Comparison of ENCODE assay signal across 8 mouse cellular contexts in genomic region chr13:49652481-49653179, GRCm38 (mm10). TPM values are rescaled to one million over a fixed set of nuclear protein-coding genes. Genes with fewer than 3 reads are reported as not detected.
DNase-seq lines count a peak whose midpoint lies in the region; ATAC-seq lines count a peak whose summit lies in the region.

Cenpp (minus strand) TSS chr13:49652785.
Nol8 (plus strand) TSS chr13:49653078.

- H3K4me1 ChIP-seq in heart, embryonic 14.5 days (ENCODE audit: control insufficient read depth in 2 of 2, insufficient read depth in 2 of 2, low read length in 2 of 2) = peaks cover 0 to 14% of the 10 kb centered on the region in 2 experiments; a peak in 2 of 4 replicates
- H3K4me1 ChIP-seq in liver, embryonic 13.5 days (replicated peaks) = peaks cover 28% of the 10 kb centered on the region
- peaks cover 17% of the 10 kb centered on the region for H3K4me1 ChIP-seq in stomach, embryonic 16.5 days (ENCODE audit: control insufficient read depth, insufficient read depth, low read length)

- under 1% methylated on average over 68 of the region's 68 CpGs for WGBS in heart, embryonic 14.5 days
- under 1% methylated on average over 68 of the region's 68 CpGs for WGBS in liver, embryonic 13.5 days (ENCODE audit: insufficient replicate concordance)
- under 1% methylated on average over 68 of the region's 68 CpGs for WGBS in stomach, embryonic 16.5 days

- H3K9ac ChIP-seq in heart, embryonic 14.5 days (ENCODE audit: low read length) = peak within 1 kb of the TSS; percentile 81
- H3K9ac ChIP-seq in liver, embryonic 13.5 days = peak within 1 kb of the TSS; percentile 89
- peak within 1 kb of the TSS; percentile 75 for H3K9ac ChIP-seq in stomach, embryonic 16.5 days (ENCODE audit: low read length)

- no peaks in the 10 kb centered on the region for H3K27me3 ChIP-seq in heart, embryonic 14.5 days (ENCODE audit: control insufficient read depth, insufficient read depth, low read length)
- H3K27me3 ChIP-seq in liver, embryonic 13.5 days = no peaks in the 10 kb centered on the region
- no peaks in the 10 kb centered on the region for H3K27me3 ChIP-seq in stomach, embryonic 16.5 days (ENCODE audit: control insufficient read depth, insufficient read depth, low read length)

- no peaks in the 10 kb centered on the region for H3K9me3 ChIP-seq in heart, embryonic 14.5 days (ENCODE audit: control insufficient read depth, low read length)
- H3K9me3 ChIP-seq in liver, embryonic 13.5 days (replicated peaks) = no peaks in the 10 kb centered on the region
- no peaks in the 10 kb centered on the region for H3K9me3 ChIP-seq in stomach, embryonic 16.5 days (replicated peaks; ENCODE audit: control insufficient read depth, low read length)

- peak within 1 kb of the TSS; percentile 88 to 96 for H3K4me3 ChIP-seq in heart, embryonic 14.5 days (ENCODE audit: control insufficient read depth in 1 of 2, insufficient read depth in 1 of 2, low read depth in 1 of 2, low read length in 2 of 2)
- peak within 1 kb of the TSS; percentile 92 for H3K4me3 ChIP-seq in liver, embryonic 13.5 days (replicated peaks)
- H3K4me3 ChIP-seq in stomach, embryonic 16.5 days (replicated peaks; ENCODE audit: low read length) = peak within 1 kb of the TSS; percentile 88

- DNase-seq in c-Kit-negative CD71-positive TER-119-positive erythroid progenitor cells, embryonic 14.5 days (ENCODE audit: low read depth, low spot score) = peak; percentile 99
- DNase-seq in fibroblast of lung, adult 2 months (ENCODE audit: low read depth) = peak; percentile 97
- peak; percentile 99 for DNase-seq in kidney, postnatal 14 days
- peak; percentile 99 for DNase-seq in liver, embryonic 13.5 days
- DNase-seq in neural tube, embryonic 10.5 days (ENCODE audit: extremely low spot score, low spot score) = peak; percentile 99

- H3K27ac ChIP-seq in heart, embryonic 14.5 days (replicated peaks in 1 of 2; ENCODE audit: control insufficient read depth in 1 of 2, insufficient read depth in 1 of 2, low read depth in 2 of 2, low read length in 2 of 2) = peak within 1 kb of the TSS; percentile 88 to 90
- peak within 1 kb of the TSS; percentile 80 for H3K27ac ChIP-seq in liver, embryonic 13.5 days
- H3K27ac ChIP-seq in stomach, embryonic 16.5 days (ENCODE audit: low read length) = peak within 1 kb of the TSS; percentile 11; the same call in 1 of the 2 replicates

- peaks cover 22% of the 10 kb centered on the region for H3K36me3 ChIP-seq in heart, embryonic 14.5 days (ENCODE audit: control insufficient read depth, insufficient read depth, low read length)
- H3K36me3 ChIP-seq in liver, embryonic 13.5 days = peaks cover 15% of the 10 kb centered on the region
- no peaks in the 10 kb centered on the region for H3K36me3 ChIP-seq in stomach, embryonic 16.5 days (ENCODE audit: control insufficient read depth, insufficient read depth, low read length)

- ATAC-seq in CD4-positive, CD25-positive, alpha-beta regulatory T cell, adult 4 months = peak; percentile 94
- ATAC-seq in heart, embryonic 14.5 days (ENCODE audit: insufficient number of reproducible peaks, insufficient read depth, low FRiP score, low read depth) = peak; percentile 98
- peak; percentile 96 for ATAC-seq in liver, embryonic 13.5 days (ENCODE audit: low read depth)
- ATAC-seq in stomach, embryonic 16.5 days (ENCODE audit: insufficient read depth, low FRiP score) = peak; percentile 100

- H3K4me2 ChIP-seq in heart, embryonic 14.5 days (ENCODE audit: low read length) = peak within 1 kb of the TSS; percentile 84
- H3K4me2 ChIP-seq in liver, embryonic 13.5 days = peak within 1 kb of the TSS; percentile 82
- H3K4me2 ChIP-seq in stomach, embryonic 16.5 days (ENCODE audit: low read depth, low read length) = peak within 1 kb of the TSS; percentile 82

RNA-seq across cellular contexts. Expression of gene Cenpp, which starts in this region (rescaled TPM):
- 1 to 10 TPM; 3.0 to 4.0 TPM for polyA plus RNA-seq in CD4-positive, CD25-positive, alpha-beta regulatory T cell, adult 4 months (2017; shearing (Covaris generic))
- polyA plus RNA-seq in heart, embryonic 14.5 days (2014; fragmentation: Nextera tagmentation; extraction: Ambion mirVana) = 27.5 and 27.7 TPM in 2 replicates
- polyA plus RNA-seq in liver, embryonic 13.5 days (2015; fragmentation: Nextera tagmentation; extraction: Ambion mirVana) = 33.8 and 39.7 TPM in 2 replicates
- 22.7 and 23.4 TPM in 2 replicates for polyA plus RNA-seq in stomach, embryonic 16.5 days (2015; fragmentation: Nextera tagmentation; extraction: Ambion mirVana)

RNA-seq across cellular contexts. Expression of gene Nol8, which starts in this region (rescaled TPM):
- polyA plus RNA-seq in CD4-positive, CD25-positive, alpha-beta regulatory T cell, adult 4 months (2017; shearing (Covaris generic)) = 10 to 100 TPM; 48.0 to 55.4 TPM
- 9.7 and 14.3 TPM in 2 replicates for polyA plus RNA-seq in heart, embryonic 14.5 days (2014; fragmentation: Nextera tagmentation; extraction: Ambion mirVana)
- 13.9 and 15.5 TPM in 2 replicates for polyA plus RNA-seq in liver, embryonic 13.5 days (2015; fragmentation: Nextera tagmentation; extraction: Ambion mirVana)
- polyA plus RNA-seq in stomach, embryonic 16.5 days (2015; fragmentation: Nextera tagmentation; extraction: Ambion mirVana) = 10.1 and 13.2 TPM in 2 replicates

Comparison
In these comparisons a context has a peak if more than half of its experiments do, and no peak if none do; other contexts are left out.
1. Peak in every context shown above with its lines: DNase-seq, ATAC-seq, H3K4me3 ChIP-seq and H3K27ac ChIP-seq.
2. H3K27ac ChIP-seq: peak in every context shown above with its lines; median percentile 89 in heart, embryonic 14.5 days; 80 in liver, embryonic 13.5 days; 11 in stomach, embryonic 16.5 days.